Mouse (Mus musculus): ENCODE data around the gene Fancd2os. TPM values are rescaled to one million over a fixed set of nuclear protein-coding genes. Genes with fewer than 3 reads are reported as not detected.
A peak's percentile ranks its signal among the peaks of the same experiment; 100 is the strongest.

Fancd2os gene
- total and polyA plus RNA-seq, 3 experiments, result 0.12 to 0.22 TPM; not detected in 1

GRCm38 (mm10) chr6:113642605-113643004 is 42.1 kb upstream of the Fancd2os start:
- Histone ChIP-seq H3K27ac (ENCODE audit: control insufficient read depth, low read depth, low read length) (no peak overlapping the region), H3K9ac (ENCODE audit: control insufficient read depth, low read depth, low read length, poor library complexity, severe bottlenecking) (no peak overlapping the region), H3K9me3 (replicated peaks; ENCODE audit: insufficient read depth, low read length) (no peaks in the 10 kb centered on the region), H3K36me3 (ENCODE audit: control insufficient read depth in 1 of 2, insufficient read depth in 2 of 2, low read length in 2 of 2) (no peaks in the 10 kb centered on the region; a peak in 1 of 4 replicates), H3K4me3 (ENCODE audit: control insufficient read depth in 1 of 2, insufficient read depth in 1 of 2, low read depth in 2 of 2, low read length in 2 of 2) (no peak overlapping the region), H3K79me2 (ENCODE audit: control insufficient read depth, insufficient read depth, low read length, poor library complexity) (no peaks in the 10 kb centered on the region), H3K27me3 (ENCODE audit: control insufficient read depth in 1 of 2, insufficient read depth in 2 of 2, low read length in 2 of 2) (no peaks in the 10 kb centered on the region), H3K4me1 (ENCODE audit: control insufficient read depth in 1 of 2, insufficient read depth in 2 of 2, low read length in 2 of 2) (peaks cover 0 to 5% of the 10 kb centered on the region in 2 experiments; a peak in 1 of 4 replicates)
- no peak for DNase-seq (ENCODE audit: low read depth, low spot score)
- no peak for TF ChIP-seq TCF12 (IDR thresholded peaks at IDR 0.05; ENCODE audit: low read depth, low read length)
- TF ChIP-seq ZNF384 (IDR thresholded peaks at IDR 0.05; ENCODE audit: low read depth, low read length), result no peak
- no peak for TF ChIP-seq ETS1 (IDR thresholded peaks at IDR 0.05; ENCODE audit: low read depth, low read length)
- no peak for TF ChIP-seq MEF2A (IDR thresholded peaks at IDR 0.05; ENCODE audit: extremely low read depth, insufficient replicate concordance, low read depth, low read length, poor library complexity, severe bottlenecking)
- TF ChIP-seq USF1 (IDR thresholded peaks at IDR 0.05; ENCODE audit: low read depth, low read length), result no peak
- TF ChIP-seq ZKSCAN1 (IDR thresholded peaks at IDR 0.05; ENCODE audit: low read depth, low read length), result no peak
- TF ChIP-seq KAT2A (conservative IDR thresholded peaks at IDR 0.05; ENCODE audit: low read depth, low read length), result no peak
- TF ChIP-seq CTCF (IDR thresholded peaks at IDR 0.05 in 2 of 3, conservative IDR thresholded peaks at IDR 0.05 in 1 of 3; ENCODE audit: control insufficient read depth in 1 of 3, insufficient read depth in 1 of 3, low read depth in 2 of 3, low read length in 3 of 3, poor library complexity in 1 of 3, severe bottlenecking in 1 of 3), result no peak
- no peak for TF ChIP-seq EP300 (IDR thresholded peaks at IDR 0.05; ENCODE audit: low read depth in 1 of 2, low read length in 2 of 2)
- no peak for TF ChIP-seq RAD21 (IDR thresholded peaks at IDR 0.05; ENCODE audit: low read depth, low read length)
- TF ChIP-seq NRF1 (IDR thresholded peaks at IDR 0.05; ENCODE audit: insufficient read depth, low read depth, low read length, poor library complexity, severe bottlenecking), result no peak
- no peak for TF ChIP-seq MAZ (IDR thresholded peaks at IDR 0.05; ENCODE audit: low read depth, low read length)
- TF ChIP-seq JUND (IDR thresholded peaks at IDR 0.05; ENCODE audit: low read depth, low read length), result no peak
- no peak for TF ChIP-seq BHLHE40 (IDR thresholded peaks at IDR 0.05; ENCODE audit: borderline replicate concordance, low read depth, low read length)
- no peak for TF ChIP-seq ZC3H11A (IDR thresholded peaks at IDR 0.05; ENCODE audit: low read depth, low read length)
- TF ChIP-seq ZMIZ1 (IDR thresholded peaks at IDR 0.05; ENCODE audit: low read depth, low read length), result no peak

DNA sequence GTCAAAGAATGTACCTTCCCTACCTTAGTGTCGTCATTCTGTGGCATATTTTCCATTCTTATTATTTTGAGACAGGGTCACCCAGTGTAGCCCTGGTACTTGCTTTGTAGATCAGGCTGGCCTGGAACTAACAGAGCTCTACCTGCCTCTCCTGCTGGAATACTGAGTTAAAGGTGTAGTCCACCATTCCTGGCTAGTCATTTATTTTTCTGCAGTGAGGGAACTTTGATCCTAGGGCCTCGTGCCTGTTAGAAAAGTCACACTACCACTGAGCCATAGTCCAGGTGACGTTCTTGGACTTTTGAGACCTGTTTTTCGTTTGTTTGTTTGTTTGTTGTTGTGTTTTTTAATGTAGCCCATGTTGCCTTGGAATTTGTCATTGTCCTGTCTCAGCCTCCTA is 38.7 kb upstream of the Fancd2os start:
- DNase-seq (ENCODE audit: low read depth, low spot score), result peak; percentile 35
- H3K79me2 ChIP-seq (ENCODE audit: control insufficient read depth, insufficient read depth, low read length, poor library complexity), result no peaks in the 10 kb centered on the region
- H3K27ac ChIP-seq (ENCODE audit: control insufficient read depth, low read depth, low read length), result no peak overlapping the region
- H3K9me3 ChIP-seq (replicated peaks; ENCODE audit: insufficient read depth, low read length), result no peaks in the 10 kb centered on the region
- H3K4me1 ChIP-seq (ENCODE audit: control insufficient read depth in 1 of 2, insufficient read depth in 2 of 2, low read length in 2 of 2), result peaks cover 0 to 5% of the 10 kb centered on the region in 2 experiments; a peak in 1 of 4 replicates
- no peaks in the 10 kb centered on the region; a peak in 1 of 4 replicates for H3K36me3 ChIP-seq (ENCODE audit: control insufficient read depth in 1 of 2, insufficient read depth in 2 of 2, low read length in 2 of 2)
- TF ChIP-seq MYC (IDR thresholded peaks at IDR 0.05; ENCODE audit: low read depth, low read length) (no peak), RCOR1 (IDR thresholded peaks at IDR 0.05; ENCODE audit: low read depth, low read length) (no peak), MAFK (IDR thresholded peaks at IDR 0.05; ENCODE audit: borderline replicate concordance, low read depth, low read length) (peak; percentile 46; the same call in 1 of the 2 replicates)
- H3K27me3 ChIP-seq (ENCODE audit: control insufficient read depth in 1 of 2, insufficient read depth in 2 of 2, low read length in 2 of 2), result no peaks in the 10 kb centered on the region
- no peak overlapping the region for H3K4me3 ChIP-seq (ENCODE audit: control insufficient read depth in 1 of 2, insufficient read depth in 1 of 2, low read depth in 2 of 2, low read length in 2 of 2)
- no peak overlapping the region for H3K9ac ChIP-seq (ENCODE audit: control insufficient read depth, low read depth, low read length, poor library complexity, severe bottlenecking)

Data from MEL (cell line).